In genomic region chr4:120755299-120755698, GRCm38 (mm10) we compare ENCODE assay signal across 8 mouse cellular contexts. TPM values are rescaled to one million over a fixed set of nuclear protein-coding genes. Genes with fewer than 3 reads are reported as not detected.
A peak's percentile ranks its signal among the peaks of the same experiment; 100 is the strongest.
DNase-seq lines count a peak whose midpoint lies in the region; ATAC-seq and TF ChIP-seq lines count a peak whose summit lies in the region.

No protein-coding gene starts in this region.

- H3K27ac ChIP-seq in neural tube, embryonic 15.5 days (replicated peaks), result no peak overlapping the region
- no peak overlapping the region for H3K27ac ChIP-seq in forebrain, embryonic 16.5 days (ENCODE audit: low read length)
- H3K27ac ChIP-seq in hindbrain, postnatal 0 days, result no peak overlapping the region
- H3K27ac ChIP-seq in stomach, embryonic 14.5 days (ENCODE audit: low read length), result no peak overlapping the region

- DNase-seq in neural tube, embryonic 10.5 days (ENCODE audit: extremely low spot score, low spot score), result peak; percentile 71
- peak; percentile 57 for DNase-seq in cerebellum, adult 11 months
- peak; percentile 83 for DNase-seq in hindbrain, postnatal 0 days (ENCODE audit: low spot score)
- DNase-seq in layer of hippocampus, postnatal 25 days (ENCODE audit: extremely low spot score in 1 of 2, low spot score in 1 of 2), result peak; percentile 60 to 86

- no peaks in the 10 kb centered on the region for H3K4me1 ChIP-seq in neural tube, embryonic 15.5 days
- no peaks in the 10 kb centered on the region for H3K4me1 ChIP-seq in forebrain, embryonic 16.5 days (replicated peaks; ENCODE audit: control insufficient read depth, insufficient read depth, low read length)
- H3K4me1 ChIP-seq in hindbrain, postnatal 0 days (ENCODE audit: insufficient read depth, low read length), result no peaks in the 10 kb centered on the region
- H3K4me1 ChIP-seq in stomach, embryonic 14.5 days (ENCODE audit: control insufficient read depth, insufficient read depth, low read length), result no peaks in the 10 kb centered on the region

- no peak overlapping the region for H3K4me2 ChIP-seq in neural tube, embryonic 15.5 days
- H3K4me2 ChIP-seq in forebrain, embryonic 16.5 days (ENCODE audit: low read length), result no peak overlapping the region
- no peak overlapping the region for H3K4me2 ChIP-seq in hindbrain, postnatal 0 days (ENCODE audit: low read depth, low read length)
- H3K4me2 ChIP-seq in stomach, embryonic 14.5 days (replicated peaks; ENCODE audit: low read depth, low read length), result no peak overlapping the region

- H3K9ac ChIP-seq in neural tube, embryonic 15.5 days (replicated peaks), result no peak overlapping the region
- H3K9ac ChIP-seq in forebrain, embryonic 16.5 days (replicated peaks; ENCODE audit: low read depth, low read length), result no peak overlapping the region
- no peak overlapping the region for H3K9ac ChIP-seq in hindbrain, postnatal 0 days (replicated peaks; ENCODE audit: low read length)
- H3K9ac ChIP-seq in stomach, embryonic 14.5 days (replicated peaks; ENCODE audit: low read depth, low read length), result no peak overlapping the region

- peaks cover 10% of the 10 kb centered on the region for H3K27me3 ChIP-seq in neural tube, embryonic 15.5 days (replicated peaks)
- peaks cover 9% of the 10 kb centered on the region for H3K27me3 ChIP-seq in forebrain, embryonic 16.5 days (replicated peaks; ENCODE audit: control insufficient read depth, insufficient read depth, low read length)
- 0 out of 2 replicates have a peak, but pooled peaks cover under 1% of the 10 kb centered on the region for H3K27me3 ChIP-seq in hindbrain, postnatal 0 days (ENCODE audit: insufficient read depth, low read length)
- H3K27me3 ChIP-seq in stomach, embryonic 14.5 days (ENCODE audit: control insufficient read depth, insufficient read depth, low read length), result 0 out of 2 replicates have a peak, but pooled peaks cover under 1% of the 10 kb centered on the region

- peak; percentile 88 for TF ChIP-seq CTCF in hindbrain, postnatal 0 days (IDR thresholded peaks at IDR 0.05; ENCODE audit: low read depth)

- H3K4me3 ChIP-seq in neural tube, embryonic 15.5 days (replicated peaks), result no peak overlapping the region
- no peak overlapping the region for H3K4me3 ChIP-seq in forebrain, embryonic 16.5 days (replicated peaks; ENCODE audit: low read length)
- no peak overlapping the region for H3K4me3 ChIP-seq in hindbrain, postnatal 0 days (ENCODE audit: low read length)
- no peak overlapping the region for H3K4me3 ChIP-seq in stomach, embryonic 14.5 days (ENCODE audit: low read depth, low read length)

- peaks cover 32% of the 10 kb centered on the region for H3K36me3 ChIP-seq in neural tube, embryonic 15.5 days
- peaks cover 10% of the 10 kb centered on the region; the same call in 1 of the 2 replicates for H3K36me3 ChIP-seq in forebrain, embryonic 16.5 days (ENCODE audit: control insufficient read depth, insufficient read depth)
- H3K36me3 ChIP-seq in hindbrain, postnatal 0 days (ENCODE audit: insufficient read depth, low read length), result peaks cover 27% of the 10 kb centered on the region
- H3K36me3 ChIP-seq in stomach, embryonic 14.5 days (ENCODE audit: control insufficient read depth, insufficient read depth, low read length), result peaks cover 29% of the 10 kb centered on the region

- ATAC-seq in neural tube, embryonic 15.5 days (ENCODE audit: low FRiP score), result no peak
- peak; percentile 52; the same call in 1 of the 2 replicates for ATAC-seq in forebrain, embryonic 16.5 days
- peak; percentile 80 for ATAC-seq in hindbrain, postnatal 0 days
- ATAC-seq in megakaryocyte-erythroid progenitor cell, adult 5-6 weeks (replicated peaks; ENCODE audit: low FRiP score, low TSS enrichment, poor library complexity, severe bottlenecking), result peak; percentile 72; the same call in 1 of the 2 replicates
- 0 out of 2 replicates have a peak, but pooled peaks have one; percentile 56 for ATAC-seq in stomach, embryonic 14.5 days (ENCODE audit: insufficient number of reproducible peaks, insufficient read depth, low FRiP score, low read depth)

- H3K9me3 ChIP-seq in neural tube, embryonic 15.5 days (replicated peaks), result no peaks in the 10 kb centered on the region
- no peaks in the 10 kb centered on the region for H3K9me3 ChIP-seq in forebrain, embryonic 16.5 days (ENCODE audit: control insufficient read depth, low read length)
- H3K9me3 ChIP-seq in hindbrain, postnatal 0 days (ENCODE audit: low read length), result no peaks in the 10 kb centered on the region
- H3K9me3 ChIP-seq in stomach, embryonic 14.5 days (ENCODE audit: control insufficient read depth, low read depth, low read length), result no peaks in the 10 kb centered on the region

- 0% methylated on average over 1 of the region's 1 CpGs for WGBS in neural tube, embryonic 15.5 days
- 0% methylated on average over 1 of the region's 1 CpGs for WGBS in forebrain, embryonic 16.5 days
- 0% methylated on average over 1 of the region's 1 CpGs for WGBS in hindbrain, postnatal 0 days
- WGBS in stomach, embryonic 14.5 days, result 0% methylated on average over 1 of the region's 1 CpGs

RNA-seq across cellular contexts. Expression of gene Kcnq4, which starts 6.9 kb away (rescaled TPM):
- 5.8 and 6.7 TPM in 2 replicates for polyA plus RNA-seq in neural tube, embryonic 15.5 days (2015; fragmentation: Nextera tagmentation; extraction: Ambion mirVana)
- 8.7 and 11.1 TPM in 2 replicates for polyA plus RNA-seq in forebrain, embryonic 16.5 days (2015; fragmentation: Nextera tagmentation; extraction: Ambion mirVana)
- total RNA-seq in hindbrain, postnatal 0 days (2014; rRNA removed), result 12.4 and 13.9 TPM in 2 replicates
- 4.9 and 5.0 TPM in 2 replicates for polyA plus RNA-seq in hindbrain, postnatal 0 days (2015; fragmentation: Nextera tagmentation; extraction: Ambion mirVana)
- 1 to 10 TPM; 4.8 to 6.2 TPM for total RNA-seq in layer of hippocampus, postnatal 25 days (2021)
- not detected in 2 replicates for total RNA-seq in megakaryocyte-erythroid progenitor cell, adult 5-6 weeks (2014; fragmentation: Nextera tagmentation)
- total RNA-seq in megakaryocyte-erythroid progenitor cell, adult 5-6 weeks (2017), result not detected in 2 replicates
- 2.1 and 2.5 TPM in 2 replicates for polyA plus RNA-seq in stomach, embryonic 14.5 days (2014; fragmentation: Nextera tagmentation; extraction: Ambion mirVana)
